Mouse (Mus musculus): Measurements from ENCODE around the gene Zfyve28. TPM values are rescaled to one million over a fixed set of nuclear protein-coding genes. Genes with fewer than 3 reads are reported as not detected.

Zfyve28 gene
- polyA plus RNA-seq, 1 experiment from 2014 or later, result 0.62 TPM

DNA sequence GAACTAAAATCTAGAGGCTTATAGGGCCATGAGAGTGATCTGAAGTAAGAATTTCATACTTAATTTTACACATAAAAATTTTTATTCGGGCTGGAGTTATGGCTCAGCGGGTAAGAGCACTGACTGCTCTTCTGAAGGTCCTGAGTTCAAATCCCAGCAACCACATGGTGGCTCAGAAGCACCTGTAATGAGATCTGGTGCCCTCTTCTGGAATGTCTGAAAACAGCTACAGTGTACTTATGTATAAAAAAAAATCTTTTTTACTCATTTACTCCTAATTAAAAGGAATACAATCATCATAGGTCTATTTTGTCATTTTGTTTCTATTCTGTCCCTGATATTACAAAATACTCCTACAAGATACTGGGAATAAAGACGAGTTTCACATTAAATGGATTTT lies 140.7 kb downstream of the Zfyve28 start:
- Histone ChIP-seq H3K27ac (ENCODE audit: low read length) (no peak overlapping the region), H3K27me3 (ENCODE audit: control insufficient read depth, insufficient read depth, low read length) (no peaks in the 10 kb centered on the region), H3K36me3 (ENCODE audit: control insufficient read depth, insufficient read depth, low read length) (no peaks in the 10 kb centered on the region), H3K4me3 (ENCODE audit: low read depth, low read length) (no peak overlapping the region), H3K9me3 (ENCODE audit: control insufficient read depth, low read depth, low read length) (no peaks in the 10 kb centered on the region), H3K9ac (replicated peaks; ENCODE audit: low read depth, low read length) (no peak overlapping the region), H3K4me2 (replicated peaks; ENCODE audit: low read depth, low read length) (no peak overlapping the region), H3K4me1 (ENCODE audit: control insufficient read depth, insufficient read depth, low read length) (no peaks in the 10 kb centered on the region)
- ATAC-seq (ENCODE audit: insufficient number of reproducible peaks, insufficient read depth, low FRiP score, low read depth), result no peak
- 93% methylated on average over 3 of the region's 3 CpGs for WGBS

Other genes starting within 250 kb of the Zfyve28 start
- gene Poln, start 119.0 kb downstream of the Zfyve28 start, polyA plus RNA-seq (2014; fragmentation: Nextera tagmentation; extraction: Ambion mirVana), result 0.87 and 1.1 TPM in 2 replicates
- gene Haus3, start 118.9 kb downstream of the Zfyve28 start, polyA plus RNA-seq (2014; fragmentation: Nextera tagmentation; extraction: Ambion mirVana), result 29.8 and 33.1 TPM in 2 replicates
- gene Mxd4, start 100.7 kb downstream of the Zfyve28 start, polyA plus RNA-seq (2014; fragmentation: Nextera tagmentation; extraction: Ambion mirVana), result 51.4 and 58.6 TPM in 2 replicates
- not detected in 2 replicates for gene Cfap99, start 151 bp upstream of the Zfyve28 start, polyA plus RNA-seq (2014; fragmentation: Nextera tagmentation; extraction: Ambion mirVana)
- 183 and 188 TPM in 2 replicates for gene Rnf4, start 47.8 kb upstream of the Zfyve28 start, polyA plus RNA-seq (2014; fragmentation: Nextera tagmentation; extraction: Ambion mirVana)
- gene Fam193a, start 81.5 kb upstream of the Zfyve28 start, polyA plus RNA-seq (2014; fragmentation: Nextera tagmentation; extraction: Ambion mirVana), result 17.9 and 25.3 TPM in 2 replicates
- 21.2 and 23.8 TPM in 2 replicates for gene Tnip2, start 225.5 kb upstream of the Zfyve28 start, polyA plus RNA-seq (2014; fragmentation: Nextera tagmentation; extraction: Ambion mirVana)
- gene Sh3bp2, start 237.4 kb upstream of the Zfyve28 start, polyA plus RNA-seq (2014; fragmentation: Nextera tagmentation; extraction: Ambion mirVana), result 8.5 and 9.4 TPM in 2 replicates

All from stomach, embryonic 14.5 days (tissue).